Mouse (Mus musculus): ENCODE results near the gene Kcnip2.
"Not testable (repeated sequence)": the region's sequence is repeated elsewhere in the genome, so short reads cannot be mapped to it uniquely, and the experiment has no call there.

The Kcnip2 gene

DNA sequence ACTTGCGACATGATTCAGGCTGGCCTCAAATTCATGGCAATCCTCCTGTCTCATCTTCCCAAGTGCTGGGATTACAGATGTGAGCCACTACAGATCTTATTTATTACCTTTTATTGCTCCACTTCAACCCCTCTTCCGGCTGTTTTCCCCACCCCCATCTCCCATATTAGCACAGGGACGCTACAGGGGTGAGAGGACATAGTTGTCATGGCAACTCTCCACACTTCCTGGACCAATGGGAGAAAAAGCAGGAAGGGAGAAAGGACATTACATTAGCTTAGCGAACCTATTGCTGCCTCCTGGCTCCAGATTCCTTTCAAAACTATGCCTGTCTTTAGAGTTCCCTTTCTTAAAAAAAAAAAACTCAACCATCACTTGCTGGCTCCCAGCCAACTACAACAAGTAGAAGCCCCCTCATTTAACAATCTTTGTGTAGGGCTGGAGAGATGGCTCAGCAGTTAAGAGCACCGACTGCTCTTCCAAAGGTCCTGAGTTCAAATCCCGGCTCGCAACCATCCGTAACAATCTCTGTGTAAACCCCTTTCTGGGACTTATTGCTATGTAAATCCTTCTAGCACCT, 3.1 kb downstream of the Kcnip2 start:
- in situ Hi-C loops (cut with MboI; ENCODE audit: low sequenced_read_pairs), result loop anchor here (10.0 kb wide), 2 partner anchors 142 to 202 kb away; no protein-coding TSS in a partner anchor

GRCm38 (mm10) chr19:45812115-45812514, 3.7 kb downstream of the Kcnip2 start:
- in situ Hi-C loops (cut with MboI; ENCODE audit: low sequenced_read_pairs), result loop anchor here (10.0 kb wide), 2 partner anchors 143 to 203 kb away; no protein-coding TSS in a partner anchor

DNA sequence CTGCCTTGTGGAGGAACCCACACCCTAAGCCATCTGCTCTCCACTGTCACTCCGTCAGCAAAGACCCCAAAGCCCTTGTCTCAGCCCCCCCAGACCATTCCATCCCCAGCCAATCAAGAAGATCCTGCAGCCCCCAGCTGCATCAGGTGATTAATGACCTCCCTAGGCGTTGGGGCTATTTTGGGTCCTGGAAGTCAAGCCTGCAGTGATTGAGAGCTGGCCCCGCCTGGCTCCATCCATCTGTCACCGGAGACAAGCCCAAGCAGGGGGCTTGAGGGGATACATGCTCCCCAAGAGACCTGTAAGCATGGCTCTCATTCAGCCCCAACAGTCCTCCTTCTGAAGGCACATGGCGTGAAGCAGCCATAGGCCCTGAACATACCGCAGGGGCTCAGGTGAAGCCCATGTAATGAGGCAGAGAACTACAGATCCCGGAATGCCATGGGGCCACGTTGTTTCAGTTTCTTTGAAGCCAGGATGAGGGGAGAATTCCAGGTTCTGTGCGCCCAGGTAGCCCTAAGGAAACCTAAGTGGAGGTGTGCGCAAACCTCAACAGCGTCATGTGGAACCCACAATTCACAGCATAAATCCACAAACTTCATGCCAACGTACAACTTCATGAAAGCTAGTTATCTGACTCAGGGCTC, 4.7 kb downstream of the Kcnip2 start:
- in situ Hi-C loops (cut with MboI; ENCODE audit: low sequenced_read_pairs), result loop anchor here (10.0 kb wide), 2 partner anchors 144 to 204 kb away; no protein-coding TSS in a partner anchor

- in situ Hi-C loops (cut with MboI; ENCODE audit: low sequenced_read_pairs), result no loop called here
These were observed 8.1 kb downstream of the Kcnip2 start for GRCm38 (mm10) chr19:45807732-45808131.

- in situ Hi-C loops (cut with MboI; ENCODE audit: low sequenced_read_pairs), result not testable (repeated sequence)
These were observed 10.0 kb downstream of the Kcnip2 start for GRCm38 (mm10) chr19:45805817-45806216.

GRCm38 (mm10) chr19:45804593-45805368, 11.1 kb downstream of the Kcnip2 start:
- in situ Hi-C loops (cut with MboI; ENCODE audit: low sequenced_read_pairs), result no loop called here

DNA sequence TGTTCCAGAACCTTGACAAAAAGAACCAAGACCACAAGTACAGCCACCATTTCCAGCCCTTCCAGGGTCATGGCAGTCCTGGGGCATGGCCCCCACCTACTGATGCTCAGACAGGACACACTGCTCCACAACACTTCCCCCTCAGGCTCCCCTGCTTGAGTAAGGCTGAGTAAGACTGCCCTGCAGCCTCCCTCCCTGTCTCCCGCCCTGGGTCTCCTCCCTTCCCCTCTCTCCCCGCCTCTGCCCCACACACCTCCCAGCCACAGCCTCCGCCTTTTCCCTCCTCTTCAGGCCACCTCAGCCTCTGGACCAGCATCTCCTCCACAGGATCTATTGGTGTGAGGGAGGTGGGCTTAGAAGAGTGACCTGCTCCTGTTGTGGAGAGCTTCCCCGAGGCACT, 12.5 kb downstream of the Kcnip2 start:
- in situ Hi-C loops (cut with MboI; ENCODE audit: low sequenced_read_pairs), result no loop called here

DNA sequence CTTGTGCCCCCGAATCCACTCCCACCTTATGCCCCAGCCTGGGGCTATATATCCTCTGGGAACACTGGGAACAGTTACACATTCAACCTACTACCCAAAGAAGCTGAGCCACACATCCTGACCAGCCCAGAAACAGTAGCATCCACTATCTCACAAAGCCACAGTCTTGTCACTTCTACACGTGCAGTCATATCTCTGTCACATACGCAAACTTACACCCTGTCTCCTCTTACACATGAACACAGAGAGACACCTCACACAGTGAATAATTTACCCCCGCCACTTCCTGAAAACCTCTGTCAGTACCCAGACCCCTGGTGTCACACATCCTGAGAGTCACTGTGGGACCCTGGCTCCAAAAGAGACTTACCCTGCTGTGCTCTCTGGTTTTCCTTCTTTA, 13.2 kb downstream of the Kcnip2 start:
- in situ Hi-C loops (cut with MboI; ENCODE audit: low sequenced_read_pairs), result no loop called here

GRCm38 (mm10) chr19:45796879-45797278, 19.0 kb downstream of the Kcnip2 start:
- in situ Hi-C loops (cut with MboI; ENCODE audit: low sequenced_read_pairs), result no loop called here

GRCm38 (mm10) chr19:45796061-45796556, 19.8 kb downstream of the Kcnip2 start:
- in situ Hi-C loops (cut with MboI; ENCODE audit: low sequenced_read_pairs), result no loop called here

DNA sequence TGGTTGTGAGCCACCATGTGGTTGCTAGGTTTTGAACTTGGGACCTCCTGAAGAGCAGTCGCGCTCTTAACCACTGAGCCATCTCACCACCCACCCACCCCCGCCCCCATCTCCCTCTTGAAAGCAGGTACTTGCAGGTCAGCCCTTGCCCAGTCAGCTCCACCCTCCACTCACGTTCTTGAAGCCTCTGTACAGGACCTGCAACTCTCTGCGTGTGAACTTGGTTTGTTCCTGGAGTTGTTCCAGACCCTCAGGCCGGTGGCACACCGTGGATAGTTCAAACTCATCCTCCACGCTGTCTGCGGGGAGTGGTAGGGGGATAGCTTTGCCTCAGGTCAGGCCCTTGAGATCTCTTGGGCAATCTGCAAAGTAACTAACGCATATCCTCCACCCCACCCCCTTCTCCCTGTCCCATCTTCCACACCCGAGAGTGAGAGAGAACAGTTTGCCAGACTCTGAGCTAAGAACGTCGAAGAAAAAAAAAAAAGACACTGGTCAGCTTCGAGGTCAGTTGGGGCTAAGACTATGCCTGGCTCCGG, 20.4 kb downstream of the Kcnip2 start:
- in situ Hi-C loops (cut with MboI; ENCODE audit: low sequenced_read_pairs), result no loop called here

DNA sequence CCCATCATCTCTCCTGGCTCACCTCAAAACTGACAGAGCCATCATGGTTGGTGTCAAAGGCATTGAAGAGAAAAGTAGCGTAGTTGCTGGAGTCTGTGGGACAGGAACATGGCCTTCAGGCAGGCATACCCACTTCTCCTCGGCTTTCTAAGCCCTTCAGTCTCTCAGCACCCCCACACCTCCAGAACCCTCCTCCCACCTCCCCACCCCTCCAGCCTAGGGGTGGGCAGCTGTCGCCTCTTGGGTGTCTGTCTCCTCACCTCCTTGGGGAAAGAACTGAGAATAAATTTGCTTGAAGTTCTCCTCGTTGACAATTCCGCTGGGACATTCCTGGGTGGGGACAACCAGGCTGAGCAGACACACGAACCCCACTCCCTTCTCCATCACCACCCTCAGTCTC, 21.1 kb downstream of the Kcnip2 start:
- in situ Hi-C loops (cut with MboI; ENCODE audit: low sequenced_read_pairs), result no loop called here

DNA sequence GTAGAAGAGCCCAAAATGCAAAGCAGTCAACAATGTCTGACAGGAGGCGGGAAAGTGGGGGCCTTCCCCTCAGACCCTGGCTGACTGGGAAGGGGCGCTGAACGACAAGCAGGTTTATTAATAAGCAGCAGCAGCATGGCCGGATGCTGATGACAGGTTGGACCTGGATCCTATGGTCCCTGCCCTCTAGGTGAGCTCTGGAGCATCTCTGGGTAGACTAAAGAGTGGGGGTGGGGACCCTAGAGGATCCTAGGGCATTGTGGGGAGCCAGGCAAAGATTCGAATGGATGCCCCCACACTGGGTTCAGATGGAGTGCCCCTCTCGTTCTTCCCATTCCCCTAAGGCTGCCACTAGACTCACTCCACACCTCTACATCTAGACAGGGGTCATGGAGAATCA, 23.5 kb downstream of the Kcnip2 start:
- in situ Hi-C loops (cut with MboI; ENCODE audit: low sequenced_read_pairs), result no loop called here

- in situ Hi-C loops (cut with MboI; ENCODE audit: low sequenced_read_pairs), result no loop called here
These were observed 25.7 kb downstream of the Kcnip2 start for GRCm38 (mm10) chr19:45789888-45790874.

DNA sequence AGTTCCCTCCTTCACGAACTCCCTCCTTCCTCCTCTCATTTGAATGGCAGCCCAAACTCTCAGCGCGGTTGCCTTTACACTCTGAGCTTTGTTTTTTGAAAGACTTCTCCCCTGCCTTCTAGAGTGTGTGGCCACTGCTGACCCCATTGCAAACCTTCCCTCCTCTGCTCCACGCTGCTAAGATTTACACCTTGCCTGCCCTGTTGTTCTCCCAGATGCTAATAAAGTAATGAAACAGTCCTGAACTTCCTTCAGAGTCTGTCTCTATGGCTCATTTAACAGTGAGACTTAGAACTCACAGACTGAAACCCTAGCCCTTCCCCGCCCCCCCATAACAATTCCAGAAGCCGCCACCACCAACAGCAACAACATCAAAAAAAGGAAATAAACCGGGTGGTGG, 26.5 kb downstream of the Kcnip2 start:
- in situ Hi-C loops (cut with MboI; ENCODE audit: low sequenced_read_pairs), result no loop called here

DNA sequence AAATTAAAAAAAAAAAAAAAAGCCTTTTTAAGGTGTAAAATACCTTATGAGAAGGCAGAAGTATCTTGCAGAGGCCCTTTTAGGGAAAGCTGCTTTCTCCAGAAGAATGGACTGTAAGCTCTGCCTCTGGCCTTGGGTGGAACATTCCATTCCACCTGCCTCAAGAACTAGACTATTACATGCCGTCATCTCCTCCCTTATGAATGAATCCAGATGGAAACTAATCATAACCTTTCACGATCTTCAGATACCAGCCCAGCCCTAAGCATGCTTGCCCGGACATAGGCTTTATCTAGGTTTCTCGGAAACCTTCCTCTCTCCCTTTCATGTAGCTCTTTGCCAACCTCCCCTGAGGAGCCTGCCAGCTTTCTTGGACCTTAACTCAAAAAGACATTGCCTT, 27.5 kb downstream of the Kcnip2 start:
- in situ Hi-C loops (cut with MboI; ENCODE audit: low sequenced_read_pairs), result no loop called here

DNA sequence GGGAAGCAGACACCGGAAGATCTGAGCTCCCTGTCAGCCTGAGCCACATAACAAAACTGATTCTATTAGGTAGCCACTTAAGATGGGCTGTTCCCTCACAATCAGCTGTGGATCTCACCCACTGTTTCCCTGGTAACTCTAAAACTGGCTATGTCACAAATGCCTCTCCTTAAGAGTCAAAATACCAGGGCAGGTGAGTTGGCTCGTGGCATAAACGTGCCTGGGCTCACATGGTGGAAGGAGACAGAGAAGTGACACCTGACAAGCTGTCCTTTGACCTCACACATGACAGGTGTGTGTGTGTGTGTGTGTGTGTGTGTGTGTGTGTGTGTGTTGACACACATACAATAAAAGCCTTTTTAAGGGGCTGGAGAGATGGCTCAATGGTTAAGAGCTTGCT, 28.4 kb downstream of the Kcnip2 start:
- in situ Hi-C loops (cut with MboI; ENCODE audit: low sequenced_read_pairs), result no loop called here

GRCm38 (mm10) chr19:45785470-45785869, 30.4 kb downstream of the Kcnip2 start:
- in situ Hi-C loops (cut with MboI; ENCODE audit: low sequenced_read_pairs), result no loop called here

- in situ Hi-C loops (cut with MboI; ENCODE audit: low sequenced_read_pairs), result no loop called here
These were observed 31.8 kb downstream of the Kcnip2 start for GRCm38 (mm10) chr19:45783933-45784576.
